13 mouse cellular contexts compared by ENCODE assay signal in the genomic region with DNA sequence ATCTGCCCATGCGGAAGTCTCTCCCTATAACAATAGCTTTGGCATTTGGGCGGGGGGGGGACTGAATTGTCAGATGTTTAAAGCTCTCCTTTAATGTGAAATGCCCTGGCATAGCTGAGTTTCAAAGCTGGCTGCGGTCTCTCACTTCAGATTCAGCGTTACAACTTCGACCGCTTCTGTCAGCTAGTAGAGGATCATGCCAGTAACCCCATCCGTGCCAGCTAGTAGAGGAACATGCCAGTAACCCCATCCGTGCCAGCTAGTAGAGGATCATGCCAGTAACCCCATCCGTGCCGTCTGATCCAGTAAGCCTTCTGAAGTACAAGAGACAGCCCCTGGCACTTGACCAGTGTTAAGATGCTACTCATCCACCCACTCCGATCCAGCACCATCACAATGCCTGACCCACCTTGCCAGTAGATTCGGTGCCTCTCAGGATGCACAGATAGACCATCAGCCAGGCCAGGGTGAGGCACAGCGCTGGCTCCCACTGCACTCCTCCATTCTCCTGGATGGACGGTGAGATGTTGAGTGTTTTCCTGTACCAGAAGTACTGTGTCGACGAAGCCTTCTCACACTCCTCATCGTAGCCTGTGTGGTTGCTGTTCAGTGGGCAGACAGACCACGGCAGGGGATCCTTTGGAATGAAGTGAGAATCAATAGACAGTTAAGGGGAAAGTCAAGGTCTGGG. TPM values are rescaled to one million over a fixed set of nuclear protein-coding genes. Genes with fewer than 3 reads are reported as not detected.
DNase-seq lines count a peak whose midpoint lies in the region; ATAC-seq and TF ChIP-seq lines count a peak whose summit lies in the region.
"Not testable (repeated sequence)": the region's sequence is repeated elsewhere in the genome, so short reads cannot be mapped to it uniquely, and the experiment has no call there.
"Had no signal": no experiment of that assay in that cellular context is flagged by ENCODE, and none has a peak within 500 bp of the region (broad histone marks: within the 10 kb centered on the region; RNA-seq: fewer than 3 reads in every experiment).

No protein-coding gene starts in this region.

- not testable (repeated sequence) for TF ChIP-seq CTCF in forebrain, postnatal 0 days (IDR thresholded peaks at IDR 0.05; ENCODE audit: low read depth); hindbrain, postnatal 0 days (IDR thresholded peaks at IDR 0.05; ENCODE audit: low read depth); midbrain, postnatal 0 days (IDR thresholded peaks at IDR 0.05)

- H3K4me3 ChIP-seq in forebrain, embryonic 13.5 days; forebrain, embryonic 15.5 days; forebrain, postnatal 0 days (ENCODE audit: low read depth, low read length); hindbrain, postnatal 0 days (ENCODE audit: low read length); midbrain, postnatal 0 days (ENCODE audit: low read depth, low read length): not testable (repeated sequence)

- not testable (repeated sequence) for H3K4me2 ChIP-seq in forebrain, embryonic 13.5 days; forebrain, embryonic 15.5 days (replicated peaks); forebrain, postnatal 0 days (ENCODE audit: low read depth); hindbrain, postnatal 0 days (ENCODE audit: low read depth, low read length); midbrain, postnatal 0 days (ENCODE audit: low read depth, low read length, poor library complexity, severe bottlenecking)

- DNase-seq in Muller cell, postnatal 12 days (ENCODE audit: inconsistent ontology term) = peak; percentile 88
- DNase-seq in brain, embryonic 18.5 days (ENCODE audit: low read depth, low spot score) = peak; percentile 10
- peak; percentile 50 to 65 for DNase-seq in cerebellum, postnatal 14 days
- DNase-seq in forebrain, postnatal 0 days = peak; percentile 71
- not testable (repeated sequence) for DNase-seq in hindbrain, postnatal 0 days (ENCODE audit: low spot score)
- peak; percentile 23 for DNase-seq in midbrain, postnatal 0 days (ENCODE audit: low spot score)

- not testable (repeated sequence) for H3K36me3 ChIP-seq in forebrain, embryonic 13.5 days (ENCODE audit: poor library complexity, severe bottlenecking); forebrain, embryonic 15.5 days; forebrain, postnatal 0 days (ENCODE audit: insufficient read depth); hindbrain, postnatal 0 days (ENCODE audit: insufficient read depth, low read length); midbrain, postnatal 0 days (ENCODE audit: insufficient read depth, low read length)

- not testable (repeated sequence) for H3K27me3 ChIP-seq in forebrain, embryonic 13.5 days; forebrain, embryonic 15.5 days; forebrain, postnatal 0 days (ENCODE audit: insufficient read depth, low read length); hindbrain, postnatal 0 days (ENCODE audit: insufficient read depth, low read length); midbrain, postnatal 0 days (ENCODE audit: insufficient read depth, low read length)

- H3K4me1 ChIP-seq in forebrain, embryonic 13.5 days; forebrain, embryonic 15.5 days; forebrain, postnatal 0 days (ENCODE audit: insufficient read depth); hindbrain, postnatal 0 days (ENCODE audit: insufficient read depth, low read length); midbrain, postnatal 0 days (ENCODE audit: insufficient read depth, low read length): not testable (repeated sequence)

- not testable (repeated sequence) for H3K9me3 ChIP-seq in forebrain, embryonic 13.5 days (replicated peaks); forebrain, embryonic 15.5 days; forebrain, postnatal 0 days (ENCODE audit: low read length); hindbrain, postnatal 0 days (ENCODE audit: low read length); midbrain, postnatal 0 days (ENCODE audit: low read length)

- H3K27ac ChIP-seq in forebrain, embryonic 13.5 days; forebrain, embryonic 15.5 days (replicated peaks); forebrain, postnatal 0 days (ENCODE audit: low read depth, low read length); hindbrain, postnatal 0 days; midbrain, postnatal 0 days (ENCODE audit: low read depth, low read length): not testable (repeated sequence)

- ATAC-seq in forebrain, embryonic 13.5 days = peak; percentile 67; the same call in 1 of the 2 replicates
- ATAC-seq in forebrain, embryonic 15.5 days (replicated peaks) = peak; percentile 91
- peak; percentile 93 for ATAC-seq in forebrain, postnatal 0 days
- ATAC-seq in hindbrain, postnatal 0 days = peak; percentile 38; the same call in 1 of the 2 replicates
- ATAC-seq in midbrain, postnatal 0 days (ENCODE audit: low FRiP score) = not testable (repeated sequence)

- not testable (repeated sequence) for H3K9ac ChIP-seq in forebrain, embryonic 13.5 days; forebrain, embryonic 15.5 days (replicated peaks); forebrain, postnatal 0 days; hindbrain, postnatal 0 days (replicated peaks; ENCODE audit: low read length); midbrain, postnatal 0 days (replicated peaks; ENCODE audit: low read length, poor library complexity, severe bottlenecking)

- 77% methylated on average over 18 of the region's 18 CpGs for WGBS in forebrain, embryonic 13.5 days
- 63% methylated on average over 18 of the region's 18 CpGs for WGBS in forebrain, embryonic 15.5 days
- WGBS in forebrain, postnatal 0 days = 54% methylated on average over 17 of the region's 18 CpGs
- WGBS in hindbrain, postnatal 0 days = 72% methylated on average over 18 of the region's 18 CpGs
- 74% methylated on average over 16 of the region's 18 CpGs for WGBS in midbrain, postnatal 0 days

RNA-seq across cellular contexts. Expression of a gene that starts 18.1 kb away (rescaled TPM):
- polyA plus RNA-seq in forebrain, embryonic 13.5 days (2015; fragmentation: Nextera tagmentation; extraction: Ambion mirVana) = 0.09 and 0.17 TPM in 2 replicates
- polyA plus RNA-seq in forebrain, embryonic 15.5 days (2015; fragmentation: Nextera tagmentation; extraction: Ambion mirVana) = 0.05 and 0.27 TPM in 2 replicates
- total RNA-seq in forebrain, postnatal 0 days (2014; rRNA removed) = 0.52 TPM in 1 of 2 replicates, not detected in the other
- 0.30 and 0.34 TPM in 2 replicates for polyA plus RNA-seq in forebrain, postnatal 0 days (2015; fragmentation: Nextera tagmentation; extraction: Ambion mirVana)
- total RNA-seq in hindbrain, postnatal 0 days (2014; rRNA removed) = 0.10 and 0.90 TPM in 2 replicates
- 0.35 and 0.55 TPM in 2 replicates for polyA plus RNA-seq in hindbrain, postnatal 0 days (2015; fragmentation: Nextera tagmentation; extraction: Ambion mirVana)
- 0.05 and 1.1 TPM in 2 replicates for total RNA-seq in midbrain, postnatal 0 days (2014; rRNA removed)
- polyA plus RNA-seq in midbrain, postnatal 0 days (2015; fragmentation: Nextera tagmentation; extraction: Ambion mirVana) = 0.28 and 0.48 TPM in 2 replicates
- total RNA-seq: adrenal gland, adult 2 months; adrenal gland, postnatal 25 days had no signal
- polyA plus RNA-seq: G1E had no signal

RNA-seq across cellular contexts. Expression of a gene that starts 18.6 kb away (rescaled TPM):
- 0.77 and 1.0 TPM in 2 replicates for polyA plus RNA-seq in forebrain, embryonic 13.5 days (2015; fragmentation: Nextera tagmentation; extraction: Ambion mirVana)
- 2.8 and 3.1 TPM in 2 replicates for polyA plus RNA-seq in forebrain, embryonic 15.5 days (2015; fragmentation: Nextera tagmentation; extraction: Ambion mirVana)
- total RNA-seq in forebrain, postnatal 0 days (2014; rRNA removed) = 17.2 and 33.0 TPM in 2 replicates
- 23.5 and 25.7 TPM in 2 replicates for polyA plus RNA-seq in forebrain, postnatal 0 days (2015; fragmentation: Nextera tagmentation; extraction: Ambion mirVana)
- total RNA-seq in hindbrain, postnatal 0 days (2014; rRNA removed) = 38.3 and 60.8 TPM in 2 replicates
- polyA plus RNA-seq in hindbrain, postnatal 0 days (2015; fragmentation: Nextera tagmentation; extraction: Ambion mirVana) = 38.2 and 38.6 TPM in 2 replicates
- total RNA-seq in midbrain, postnatal 0 days (2014; rRNA removed) = 54.1 and 64.9 TPM in 2 replicates
- 41.8 and 52.4 TPM in 2 replicates for polyA plus RNA-seq in midbrain, postnatal 0 days (2015; fragmentation: Nextera tagmentation; extraction: Ambion mirVana)
- total RNA-seq: adrenal gland, postnatal 25 days; CH12.LX had no signal
- polyA plus RNA-seq: CD4-positive, CD25-positive, alpha-beta regulatory T cell, adult 4 months; G1E had no signal

RNA-seq across cellular contexts. Expression of a gene that starts 27.8 kb away (rescaled TPM):
- 0.20 and 0.22 TPM in 2 replicates for polyA plus RNA-seq in forebrain, embryonic 13.5 days (2015; fragmentation: Nextera tagmentation; extraction: Ambion mirVana)
- 0.23 and 0.24 TPM in 2 replicates for polyA plus RNA-seq in forebrain, embryonic 15.5 days (2015; fragmentation: Nextera tagmentation; extraction: Ambion mirVana)
- 0.08 and 0.10 TPM in 2 replicates for total RNA-seq in forebrain, postnatal 0 days (2014; rRNA removed)
- polyA plus RNA-seq in forebrain, postnatal 0 days (2015; fragmentation: Nextera tagmentation; extraction: Ambion mirVana) = 0.08 and 0.19 TPM in 2 replicates
- total RNA-seq in hindbrain, postnatal 0 days (2014; rRNA removed) = 0.14 and 0.68 TPM in 2 replicates
- 0.44 and 0.45 TPM in 2 replicates for polyA plus RNA-seq in hindbrain, postnatal 0 days (2015; fragmentation: Nextera tagmentation; extraction: Ambion mirVana)
- 0.47 and 0.55 TPM in 2 replicates for total RNA-seq in midbrain, postnatal 0 days (2014; rRNA removed)
- polyA plus RNA-seq in midbrain, postnatal 0 days (2015; fragmentation: Nextera tagmentation; extraction: Ambion mirVana) = 0.29 and 0.60 TPM in 2 replicates
- total RNA-seq: adrenal gland, postnatal 25 days had no signal
- polyA plus RNA-seq: adrenal gland, adult 2 months had no signal

RNA-seq across cellular contexts. Expression of a gene that starts 57.4 kb away (rescaled TPM):
- polyA plus RNA-seq in forebrain, embryonic 13.5 days (2015; fragmentation: Nextera tagmentation; extraction: Ambion mirVana) = 50.8 and 52.7 TPM in 2 replicates
- 50.8 and 56.0 TPM in 2 replicates for polyA plus RNA-seq in forebrain, embryonic 15.5 days (2015; fragmentation: Nextera tagmentation; extraction: Ambion mirVana)
- total RNA-seq in forebrain, postnatal 0 days (2014; rRNA removed) = 36.5 and 37.9 TPM in 2 replicates
- polyA plus RNA-seq in forebrain, postnatal 0 days (2015; fragmentation: Nextera tagmentation; extraction: Ambion mirVana) = 37.5 and 42.3 TPM in 2 replicates
- total RNA-seq in hindbrain, postnatal 0 days (2014; rRNA removed) = 18.6 and 21.4 TPM in 2 replicates
- 43.3 and 49.0 TPM in 2 replicates for polyA plus RNA-seq in hindbrain, postnatal 0 days (2015; fragmentation: Nextera tagmentation; extraction: Ambion mirVana)
- total RNA-seq in midbrain, postnatal 0 days (2014; rRNA removed) = 35.4 and 37.0 TPM in 2 replicates
- 44.4 and 47.3 TPM in 2 replicates for polyA plus RNA-seq in midbrain, postnatal 0 days (2015; fragmentation: Nextera tagmentation; extraction: Ambion mirVana)
